Mouse (Mus musculus) hindbrain, embryonic 14.5 days (tissue): ENCODE data around the gene Esrra. TPM values are rescaled to one million over a fixed set of nuclear protein-coding genes. Genes with fewer than 3 reads are reported as not detected.
"Not testable (repeated sequence)": the region's sequence is repeated elsewhere in the genome, so short reads cannot be mapped to it uniquely, and the experiment has no call there.

Source experiments
- ATAC-seq: fragments of 200-750 bp; cut with Nextera tagmentation; 2 replicates; pipeline ENCODE4 v1.8.0; 2017; ENCODE audit warnings: moderate number of reproducible peaks, mild to moderate bottlenecking, moderate TSS enrichment, moderate library complexity; ENCODE audit not compliant: low FRiP score
- DNase-seq: peaks from one replicate; pipeline ENCODE4 v3.0.0-alpha.2; 2015; ENCODE audit warnings: low spot score
- H3K27ac ChIP-seq: fragments of 300-500 bp; sonication (generic); 2 replicates; pipeline ENCODE4 v1.5.1; 2014; ENCODE audit warnings: mild to moderate bottlenecking, moderate library complexity
- H3K27me3 ChIP-seq: fragments of 300-500 bp; sonication (generic); 2 replicates; pipeline ENCODE4 v1.6.1; 2014; ENCODE audit warnings: mild to moderate bottlenecking, low read length, mixed read lengths; ENCODE audit not compliant: control insufficient read depth, insufficient read depth
- H3K36me3 ChIP-seq: fragments of 300-500 bp; sonication (generic); replicated peaks from 2 replicates; pipeline ENCODE4 v1.6.1; 2014; ENCODE audit not compliant: control insufficient read depth, insufficient read depth
- H3K4me1 ChIP-seq: fragments of 300-500 bp; sonication (generic); replicated peaks from 2 replicates; pipeline ENCODE4 v1.6.1; 2014; ENCODE audit warnings: antibody characterized with exemption, low read length, mixed read lengths; ENCODE audit not compliant: control insufficient read depth, insufficient read depth
- H3K4me2 ChIP-seq: fragments of 300-500 bp; sonication (generic); replicated peaks from 2 replicates; pipeline ENCODE4 v1.6.1; 2014; ENCODE audit warnings: mild to moderate bottlenecking, moderate library complexity
- H3K4me3 ChIP-seq: fragments of 300-500 bp; sonication (generic); replicated peaks from 2 replicates; pipeline ENCODE4 v1.5.1; 2014; ENCODE audit warnings: mild to moderate bottlenecking, low read length
- H3K9ac ChIP-seq: fragments of 300-500 bp; sonication (generic); 2 replicates; pipeline ENCODE4 v1.6.1; 2014
- H3K9me3 ChIP-seq: fragments of 300-500 bp; sonication (generic); 2 replicates; pipeline ENCODE4 v1.6.1; 2016; ENCODE audit warnings: low read length; ENCODE audit not compliant: control insufficient read depth
- WGBS: fragments of 180-500 bp; shearing (Covaris S2); extraction: QIAGEN DNeasy Blood & Tissue Kit; methylation state at CpG from one replicate; pipeline ENCODE4 v1.1.7; 2014; 5-methylcytosine and 5-hydroxymethylcytosine counted together
- polyA plus RNA-seq: library from polyadenylated mRNA; unstranded; fragments of >200 nt; fragmentation: Nextera tagmentation; extraction: Ambion mirVana; gene quantifications from 2 replicates; pipeline ENCODE4 v1.2.1, GENCODE M21; 2014

Esrra gene
- polyA plus RNA-seq, 1 experiment from 2014 or later: 7.3 TPM

GRCm38 (mm10) chr19:6909021-6909420, 12.6 kb downstream of the Esrra start:
- WGBS: 9% methylated on average over 11 of the region's 11 CpGs
- Histone ChIP-seq H3K27ac (peak overlapping the region; percentile 97), H3K4me3 (peak overlapping the region; percentile 71), H3K4me2 (peak overlapping the region; percentile 94), H3K9me3 (no peaks in the 10 kb centered on the region), H3K27me3 (no peaks in the 10 kb centered on the region), H3K4me1 (peaks cover 27% of the 10 kb centered on the region), H3K36me3 (peaks cover 65% of the 10 kb centered on the region), H3K9ac (peak overlapping the region; percentile 83)
- DNase-seq: no peak
- ATAC-seq: no peak

- H3K9ac ChIP-seq: peak overlapping the region; percentile 83; the same call in 1 of the 2 replicates
Measured at GRCm38 (mm10) chr19:6907811-6908540, 13.6 kb downstream of the Esrra start.

GRCm38 (mm10) chr19:6907094-6907493, 14.5 kb downstream of the Esrra start:
- no peak overlapping the region for H3K4me3 ChIP-seq
- H3K9ac ChIP-seq: no peak overlapping the region
- no peak overlapping the region for H3K4me2 ChIP-seq
- H3K9me3 ChIP-seq: no peaks in the 10 kb centered on the region
- peaks cover 27% of the 10 kb centered on the region for H3K4me1 ChIP-seq
- DNase-seq: no peak
- no peak for ATAC-seq
- peaks cover 47% of the 10 kb centered on the region for H3K36me3 ChIP-seq
- WGBS: 91% methylated on average over 8 of the region's 8 CpGs
- no peak overlapping the region for H3K27ac ChIP-seq
- H3K27me3 ChIP-seq: no peaks in the 10 kb centered on the region

More at GRCm38 (mm10) chr19:6907811-6908540, 13.6 kb downstream of the Esrra start:
- Histone ChIP-seq H3K4me3 (peak overlapping the region; percentile 71), H3K36me3 (peaks cover 55% of the 10 kb centered on the region), H3K9me3 (no peaks in the 10 kb centered on the region), H3K4me1 (peaks cover 27% of the 10 kb centered on the region), H3K27ac (no peak overlapping the region), H3K27me3 (no peaks in the 10 kb centered on the region), H3K4me2 (peak overlapping the region; percentile 94)
- 89% methylated on average over 7 of the region's 7 CpGs for WGBS
- ATAC-seq (no peak), DNase-seq (no peak)

GRCm38 (mm10) chr19:6906199-6906598, 15.4 kb downstream of the Esrra start:
- Histone ChIP-seq H3K4me3 (no peak overlapping the region), H3K27me3 (no peaks in the 10 kb centered on the region), H3K4me2 (no peak overlapping the region), H3K27ac (no peak overlapping the region), H3K9me3 (no peaks in the 10 kb centered on the region), H3K36me3 (peaks cover 38% of the 10 kb centered on the region), H3K9ac (no peak overlapping the region), H3K4me1 (peaks cover 21% of the 10 kb centered on the region)
- ATAC-seq (no peak), DNase-seq (no peak)
- WGBS: 90% methylated on average over 3 of the region's 3 CpGs

- Histone ChIP-seq H3K4me1 (peaks cover 18% of the 10 kb centered on the region), H3K27ac (no peak overlapping the region), H3K4me3 (no peak overlapping the region), H3K9me3 (no peaks in the 10 kb centered on the region), H3K36me3 (peaks cover 34% of the 10 kb centered on the region), H3K27me3 (no peaks in the 10 kb centered on the region), H3K9ac (no peak overlapping the region), H3K4me2 (no peak overlapping the region)
- ATAC-seq (no peak), DNase-seq (no peak)
- WGBS: 96% methylated on average over 10 of the region's 11 CpGs
Measured at GRCm38 (mm10) chr19:6905498-6906159, 16.0 kb downstream of the Esrra start.

GRCm38 (mm10) chr19:6904846-6905245, 16.8 kb downstream of the Esrra start:
- Histone ChIP-seq H3K36me3 (peaks cover 34% of the 10 kb centered on the region), H3K4me3 (no peak overlapping the region), H3K27ac (no peak overlapping the region), H3K27me3 (no peaks in the 10 kb centered on the region), H3K4me1 (peaks cover 18% of the 10 kb centered on the region), H3K9me3 (no peaks in the 10 kb centered on the region), H3K9ac (no peak overlapping the region), H3K4me2 (no peak overlapping the region)
- DNase-seq (no peak), ATAC-seq (no peak)
- WGBS: 87% methylated on average over 2 of the region's 2 CpGs

GRCm38 (mm10) chr19:6903031-6903430, 18.6 kb downstream of the Esrra start:
- Histone ChIP-seq H3K27ac (no peak overlapping the region), H3K27me3 (no peaks in the 10 kb centered on the region), H3K36me3 (peaks cover 34% of the 10 kb centered on the region), H3K9me3 (no peaks in the 10 kb centered on the region), H3K4me1 (peaks cover 7% of the 10 kb centered on the region; the same call in 1 of the 2 replicates), H3K4me3 (no peak overlapping the region), H3K9ac (no peak overlapping the region), H3K4me2 (no peak overlapping the region)
- ATAC-seq: no peak
- 100% methylated on average over 1 of the region's 1 CpGs for WGBS
- DNase-seq: no peak

GRCm38 (mm10) chr19:6899641-6900040, 22.0 kb downstream of the Esrra start:
- ATAC-seq (no peak), DNase-seq (no peak)
- H3K27ac ChIP-seq: no peak overlapping the region
- H3K4me3 ChIP-seq: no peak overlapping the region
- no peak overlapping the region for H3K9ac ChIP-seq
- H3K36me3 ChIP-seq: peaks cover 7% of the 10 kb centered on the region
- no peaks in the 10 kb centered on the region for H3K4me1 ChIP-seq
- H3K27me3 ChIP-seq: no peaks in the 10 kb centered on the region
- 83% methylated on average over 4 of the region's 4 CpGs for WGBS
- H3K9me3 ChIP-seq: no peaks in the 10 kb centered on the region
- no peak overlapping the region for H3K4me2 ChIP-seq

GRCm38 (mm10) chr19:6895608-6896305, 25.9 kb downstream of the Esrra start:
- H3K4me3 ChIP-seq, H3K36me3 ChIP-seq, ATAC-seq, H3K27ac ChIP-seq, H3K9me3 ChIP-seq, H3K27me3 ChIP-seq, H3K4me2 ChIP-seq, H3K9ac ChIP-seq, DNase-seq, H3K4me1 ChIP-seq: not testable (repeated sequence)
- WGBS: 95% methylated on average over 18 of the region's 18 CpGs
